In the genomic region with DNA sequence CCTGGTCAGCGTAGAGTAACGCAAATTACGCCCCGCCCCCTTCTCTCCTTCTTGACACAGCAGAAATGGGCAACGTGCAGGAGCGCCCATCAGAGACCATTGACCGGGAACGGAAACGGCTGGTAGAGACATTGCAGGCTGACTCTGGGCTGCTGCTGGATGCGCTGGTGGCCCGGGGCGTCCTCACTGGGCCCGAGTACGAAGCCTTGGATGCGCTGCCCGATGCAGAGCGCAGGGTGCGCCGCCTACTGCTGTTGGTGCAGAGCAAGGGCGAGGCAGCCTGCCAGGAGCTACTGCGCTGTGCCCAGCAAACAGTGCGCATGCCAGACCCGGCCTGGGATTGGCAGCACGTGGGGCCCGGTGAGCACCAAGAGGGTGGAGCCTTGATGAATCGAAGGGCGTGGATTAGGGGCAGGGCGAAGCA, we compare ENCODE assay signal across 8 mouse cellular contexts. TPM values are rescaled to one million over a fixed set of nuclear protein-coding genes. Genes with fewer than 3 reads are reported as not detected.
DNase-seq lines count a peak whose midpoint lies in the region; ATAC-seq and TF ChIP-seq lines count a peak whose summit lies in the region.

No protein-coding gene starts in this region.

- ATAC-seq in G1E (ENCODE audit: extremely low read depth, insufficient number of reproducible peaks, low FRiP score, poor library complexity, severe bottlenecking) = no peak
- ATAC-seq in frontal cortex, adult (ENCODE audit: low TSS enrichment) = peak; percentile 66
- peak; percentile 61 for ATAC-seq in liver, embryonic 15.5 days (ENCODE audit: insufficient read depth)
- ATAC-seq in neural tube, embryonic 14.5 days (ENCODE audit: low read depth) = peak; percentile 71

- WGBS in hindbrain, embryonic 10.5 days = 2% methylated on average over 28 of the region's 28 CpGs
- WGBS in liver, embryonic 15.5 days (ENCODE audit: insufficient replicate concordance) = 1% methylated on average over 28 of the region's 28 CpGs
- WGBS in neural tube, embryonic 14.5 days = 2% methylated on average over 28 of the region's 28 CpGs

- no peak for TF ChIP-seq CTCF in G1E (IDR thresholded peaks at IDR 0.05; ENCODE audit: low read depth, low read length)

- no peaks in the 10 kb centered on the region; the same call in 1 of the 2 replicates for H3K9me3 ChIP-seq in G1E (replicated peaks)
- no peaks in the 10 kb centered on the region for H3K9me3 ChIP-seq in hindbrain, embryonic 10.5 days
- H3K9me3 ChIP-seq in liver, embryonic 15.5 days (replicated peaks) = no peaks in the 10 kb centered on the region
- no peaks in the 10 kb centered on the region for H3K9me3 ChIP-seq in neural tube, embryonic 14.5 days (ENCODE audit: control insufficient read depth, low read length)

- H3K4me3 ChIP-seq in G1E (ENCODE audit: low read depth, low read length) = peak overlapping the region; percentile 25; the same call in 1 of the 2 replicates
- peak overlapping the region; percentile 34 for H3K4me3 ChIP-seq in hindbrain, embryonic 10.5 days
- H3K4me3 ChIP-seq in liver, embryonic 15.5 days (replicated peaks) = peak overlapping the region; percentile 24
- no peak overlapping the region for H3K4me3 ChIP-seq in neural tube, embryonic 14.5 days (ENCODE audit: low read depth, low read length)

- peaks cover 64% of the 10 kb centered on the region for H3K4me1 ChIP-seq in G1E (ENCODE audit: insufficient read depth, low read depth, low read length)
- peaks cover 34% of the 10 kb centered on the region for H3K4me1 ChIP-seq in hindbrain, embryonic 10.5 days (replicated peaks)
- peaks cover 35% of the 10 kb centered on the region for H3K4me1 ChIP-seq in liver, embryonic 15.5 days (replicated peaks)
- H3K4me1 ChIP-seq in neural tube, embryonic 14.5 days (ENCODE audit: control insufficient read depth, insufficient read depth, low read length) = 0 out of 2 replicates have a peak, but pooled peaks cover 2% of the 10 kb centered on the region

- peaks cover 25% of the 10 kb centered on the region for H3K36me3 ChIP-seq in G1E (replicated peaks)
- H3K36me3 ChIP-seq in hindbrain, embryonic 10.5 days = peaks cover 38% of the 10 kb centered on the region
- no peaks in the 10 kb centered on the region for H3K36me3 ChIP-seq in liver, embryonic 15.5 days (replicated peaks)
- H3K36me3 ChIP-seq in neural tube, embryonic 14.5 days (ENCODE audit: control insufficient read depth, insufficient read depth, low read length) = peaks cover 21% of the 10 kb centered on the region; the same call in 1 of the 2 replicates

- no peak overlapping the region for H3K9ac ChIP-seq in liver, embryonic 15.5 days
- no peak overlapping the region for H3K9ac ChIP-seq in neural tube, embryonic 14.5 days (replicated peaks; ENCODE audit: low read depth, low read length)

- H3K4me2 ChIP-seq in liver, embryonic 15.5 days = peak overlapping the region; percentile 57
- H3K4me2 ChIP-seq in neural tube, embryonic 14.5 days (ENCODE audit: low read depth, low read length) = peak overlapping the region; percentile 6; the same call in 1 of the 2 replicates

- H3K27ac ChIP-seq in hindbrain, embryonic 10.5 days = no peak overlapping the region
- H3K27ac ChIP-seq in liver, embryonic 15.5 days (replicated peaks) = no peak overlapping the region
- no peak overlapping the region for H3K27ac ChIP-seq in neural tube, embryonic 14.5 days (ENCODE audit: low read depth, low read length)

- no peak for DNase-seq in G1E (ENCODE audit: low spot score)
- DNase-seq in cerebellum, adult 18-20 months = peak; percentile 94
- DNase-seq in hindbrain, embryonic 10.5 days (ENCODE audit: low spot score) = no peak
- DNase-seq in layer of hippocampus, adult 18-20 months (ENCODE audit: low spot score in 2 of 2) = peak; percentile 89 to 94
- DNase-seq in natural killer cell, adult 2 months (ENCODE audit: low spot score in 2 of 2) = no peak

- H3K27me3 ChIP-seq in G1E (ENCODE audit: insufficient read depth, low read length) = peaks cover 36% of the 10 kb centered on the region
- peaks cover 100% of the 10 kb centered on the region for H3K27me3 ChIP-seq in hindbrain, embryonic 10.5 days (ENCODE audit: insufficient read depth, poor library complexity, severe bottlenecking)
- H3K27me3 ChIP-seq in liver, embryonic 15.5 days = peaks cover 98% of the 10 kb centered on the region
- peaks cover 18% of the 10 kb centered on the region for H3K27me3 ChIP-seq in neural tube, embryonic 14.5 days (ENCODE audit: control insufficient read depth, insufficient read depth, low read length)

RNA-seq across cellular contexts. Expression of gene Nol3, which starts 3.0 kb away (rescaled TPM):
- total RNA-seq in G1E (2014; fragmentation: Nextera tagmentation) = 0.39 and 0.60 TPM in 2 replicates
- total RNA-seq in G1E (2017) = 0.41 and 0.49 TPM in 2 replicates
- 0.60 and 0.77 TPM in 2 replicates for polyA plus RNA-seq in G1E (2012)
- polyA plus RNA-seq in hindbrain, embryonic 10.5 days (2016; fragmentation: Nextera tagmentation; extraction: Ambion mirVana) = 1.2 and 2.1 TPM in 2 replicates
- total RNA-seq in layer of hippocampus, adult 18-20 months (2021) = 10 to 100 TPM; 10.4 to 10.9 TPM
- polyA plus RNA-seq in liver, embryonic 15.5 days (2015; fragmentation: Nextera tagmentation; extraction: Ambion mirVana) = 0.22 and 0.30 TPM in 2 replicates
- polyA plus RNA-seq in neural tube, embryonic 14.5 days (2014; fragmentation: Nextera tagmentation; extraction: Ambion mirVana) = 5.5 and 5.9 TPM in 2 replicates

RNA-seq across cellular contexts. Expression of gene Hsf4, which starts 9.3 kb away (rescaled TPM):
- total RNA-seq in G1E (2014; fragmentation: Nextera tagmentation) (0.49 and 0.68 TPM in 2 replicates), G1E (2017) (0.70 and 0.93 TPM in 2 replicates)
- 0.33 and 0.39 TPM in 2 replicates for polyA plus RNA-seq in G1E (2012)
- 0.09 and 0.20 TPM in 2 replicates for polyA plus RNA-seq in hindbrain, embryonic 10.5 days (2016; fragmentation: Nextera tagmentation; extraction: Ambion mirVana)
- total RNA-seq in layer of hippocampus, adult 18-20 months (2021) = 10 to 100 TPM; 11.5 to 13.0 TPM
- not detected in 2 replicates for polyA plus RNA-seq in liver, embryonic 15.5 days (2015; fragmentation: Nextera tagmentation; extraction: Ambion mirVana)
- polyA plus RNA-seq in neural tube, embryonic 14.5 days (2014; fragmentation: Nextera tagmentation; extraction: Ambion mirVana) = 0.66 and 0.71 TPM in 2 replicates

RNA-seq across cellular contexts. Expression of gene 4931428F04Rik, which starts 10.7 kb away (rescaled TPM):
- 7.8 and 9.0 TPM in 2 replicates for total RNA-seq in G1E (2014; fragmentation: Nextera tagmentation)
- total RNA-seq in G1E (2017) = 2.6 and 2.8 TPM in 2 replicates
- polyA plus RNA-seq in G1E (2012) = 1.5 and 2.0 TPM in 2 replicates
- 26.5 and 43.8 TPM in 2 replicates for polyA plus RNA-seq in hindbrain, embryonic 10.5 days (2016; fragmentation: Nextera tagmentation; extraction: Ambion mirVana)
- 10 to 100 TPM; 19.2 to 23.5 TPM for total RNA-seq in layer of hippocampus, adult 18-20 months (2021)
- 0.59 and 0.68 TPM in 2 replicates for polyA plus RNA-seq in liver, embryonic 15.5 days (2015; fragmentation: Nextera tagmentation; extraction: Ambion mirVana)
- polyA plus RNA-seq in neural tube, embryonic 14.5 days (2014; fragmentation: Nextera tagmentation; extraction: Ambion mirVana) = 84.6 and 118 TPM in 2 replicates

RNA-seq across cellular contexts. Expression of gene Fbxl8, which starts 14.5 kb away (rescaled TPM):
- total RNA-seq in G1E (2014; fragmentation: Nextera tagmentation) (6.8 and 8.0 TPM in 2 replicates), G1E (2017) (6.0 and 6.9 TPM in 2 replicates)
- 8.9 and 9.6 TPM in 2 replicates for polyA plus RNA-seq in G1E (2012)
- 1.0 and 1.6 TPM in 2 replicates for polyA plus RNA-seq in hindbrain, embryonic 10.5 days (2016; fragmentation: Nextera tagmentation; extraction: Ambion mirVana)
- total RNA-seq in layer of hippocampus, adult 18-20 months (2021) = 1 to 10 TPM; 1.0 to 1.1 TPM
- polyA plus RNA-seq in liver, embryonic 15.5 days (2015; fragmentation: Nextera tagmentation; extraction: Ambion mirVana) = 1.2 and 1.3 TPM in 2 replicates
- polyA plus RNA-seq in neural tube, embryonic 14.5 days (2014; fragmentation: Nextera tagmentation; extraction: Ambion mirVana) = 0.96 and 1.8 TPM in 2 replicates

RNA-seq across cellular contexts. Expression of gene Tradd, which starts 14.5 kb away (rescaled TPM):
- 12.5 and 14.2 TPM in 2 replicates for total RNA-seq in G1E (2014; fragmentation: Nextera tagmentation)
- total RNA-seq in G1E (2017) = 20.8 and 23.4 TPM in 2 replicates
- 27.9 and 30.0 TPM in 2 replicates for polyA plus RNA-seq in G1E (2012)
- polyA plus RNA-seq in hindbrain, embryonic 10.5 days (2016; fragmentation: Nextera tagmentation; extraction: Ambion mirVana) = 15.4 and 16.3 TPM in 2 replicates
- total RNA-seq in layer of hippocampus, adult 18-20 months (2021) = 1 to 10 TPM; 7.8 to 8.5 TPM
- polyA plus RNA-seq in liver, embryonic 15.5 days (2015; fragmentation: Nextera tagmentation; extraction: Ambion mirVana) = 14.9 and 15.5 TPM in 2 replicates
- polyA plus RNA-seq in neural tube, embryonic 14.5 days (2014; fragmentation: Nextera tagmentation; extraction: Ambion mirVana) = 13.1 and 18.8 TPM in 2 replicates

Comparison
In these comparisons a context has a peak if more than half of its experiments do, and no peak if none do; other contexts are left out.
1. DNase-seq: peak in cerebellum, adult 18-20 months (2 of 2) and layer of hippocampus, adult 18-20 months (2 of 2); none in G1E (single experiment), hindbrain, embryonic 10.5 days (single experiment) and natural killer cell, adult 2 months (0 of 2).